Mouse (Mus musculus) c-Kit-positive CD71-negative TER-119-negative erythroid progenitor cells, embryonic 14.5 days (primary cell): ENCODE results near the gene Phldb2.

Experiments
- DNase-seq: peaks from one replicate; pipeline ENCODE4 v3.0.0-alpha.2; 2013; ENCODE audit warnings: low read depth

Gene Phldb2

DNA sequence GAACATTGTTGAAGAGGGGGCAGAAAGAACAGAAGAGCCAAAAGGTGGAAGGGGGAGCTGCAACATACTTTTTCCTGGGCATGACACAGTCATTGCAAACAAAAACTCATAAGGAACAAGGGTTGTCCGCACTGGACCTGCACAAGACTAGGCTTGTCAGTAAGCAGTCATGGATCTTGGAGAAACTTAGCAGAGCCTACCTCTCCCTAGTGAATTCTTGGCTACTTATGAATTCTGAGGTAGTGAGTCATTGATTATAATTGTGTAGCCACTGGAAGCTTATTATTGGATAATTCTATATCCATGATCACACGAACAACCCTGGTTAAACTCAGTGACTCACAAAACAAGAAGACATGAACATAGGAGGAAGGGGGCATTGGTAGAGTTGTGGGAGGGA, 7.1 kb downstream of the Phldb2 start:
- no peak for DNase-seq

DNA sequence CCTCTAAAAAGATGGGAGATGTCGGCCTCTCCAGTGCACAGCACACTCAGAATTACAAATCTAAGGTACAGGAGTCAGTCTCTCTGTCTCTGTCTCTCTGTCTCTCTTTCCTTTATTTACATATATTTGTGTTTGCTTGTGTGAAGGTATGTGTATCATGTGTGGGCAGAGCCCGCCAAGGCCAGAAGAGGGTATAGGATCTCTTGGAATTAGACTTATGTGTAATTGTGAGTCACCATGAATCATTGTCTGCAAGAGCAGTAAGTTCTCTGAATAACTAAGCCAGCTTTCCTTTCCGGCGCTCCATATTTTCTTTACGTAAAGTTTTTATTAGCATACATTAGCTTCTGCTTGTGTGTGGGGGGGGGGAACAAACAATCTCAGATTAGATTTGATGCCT, 7.7 kb downstream of the Phldb2 start:
- DNase-seq, result no peak

DNA sequence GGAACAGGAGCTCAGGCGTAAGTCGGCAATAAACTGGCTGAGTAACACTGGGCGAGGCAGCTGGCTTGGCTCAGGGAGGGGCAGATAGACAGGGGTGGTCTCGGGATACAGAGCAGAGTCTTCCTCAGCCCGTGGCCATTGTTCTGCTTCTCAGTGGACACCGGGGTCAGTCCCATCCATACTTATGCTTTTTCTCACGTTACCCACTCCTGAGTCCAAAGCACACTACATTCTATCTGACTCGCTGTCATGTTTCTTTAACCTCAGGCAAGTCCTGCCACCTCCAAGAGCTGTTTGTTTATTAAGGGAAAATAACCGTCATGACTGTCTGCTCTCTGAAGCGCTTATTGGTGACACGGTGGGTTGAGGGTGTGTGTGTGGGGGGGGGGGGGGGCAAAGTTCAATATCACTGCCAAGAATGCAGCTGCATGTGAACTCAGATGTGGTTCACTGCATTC, 8.2 kb downstream of the Phldb2 start:
- DNase-seq, result no peak

DNA sequence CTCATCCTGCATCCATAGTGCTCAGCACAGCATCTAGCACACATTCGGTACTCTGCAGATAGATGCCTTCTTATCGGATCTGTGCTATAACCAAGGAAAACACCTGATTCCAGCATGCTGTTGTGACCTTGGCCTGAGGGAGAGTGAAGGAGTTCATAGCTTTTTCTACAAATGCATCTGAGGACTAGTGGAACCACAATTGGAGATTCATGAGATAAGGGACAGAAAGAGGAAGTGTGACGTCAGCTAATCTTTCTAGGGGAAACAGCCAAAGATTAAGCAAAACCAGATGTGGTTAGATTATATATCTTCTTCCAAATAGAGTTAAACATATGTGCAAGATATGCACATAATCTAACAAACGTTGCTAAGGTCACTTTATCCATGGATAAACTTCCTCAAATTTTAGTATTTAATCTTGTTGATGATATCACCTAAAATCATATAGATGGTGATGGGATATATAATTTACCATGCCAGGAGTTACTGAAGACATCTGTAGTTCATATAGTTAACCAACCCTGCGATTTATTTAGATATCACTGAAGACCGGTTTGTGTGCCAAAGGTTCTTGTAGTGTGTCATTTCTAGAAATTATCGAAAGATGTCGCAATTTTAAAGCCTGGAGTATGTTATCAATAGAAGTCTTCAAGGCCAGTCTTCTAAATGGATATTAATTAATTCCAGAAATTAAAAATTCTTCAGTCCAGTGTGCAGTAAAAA, 11.1 kb downstream of the Phldb2 start:
- DNase-seq, result peak; percentile 22

DNA sequence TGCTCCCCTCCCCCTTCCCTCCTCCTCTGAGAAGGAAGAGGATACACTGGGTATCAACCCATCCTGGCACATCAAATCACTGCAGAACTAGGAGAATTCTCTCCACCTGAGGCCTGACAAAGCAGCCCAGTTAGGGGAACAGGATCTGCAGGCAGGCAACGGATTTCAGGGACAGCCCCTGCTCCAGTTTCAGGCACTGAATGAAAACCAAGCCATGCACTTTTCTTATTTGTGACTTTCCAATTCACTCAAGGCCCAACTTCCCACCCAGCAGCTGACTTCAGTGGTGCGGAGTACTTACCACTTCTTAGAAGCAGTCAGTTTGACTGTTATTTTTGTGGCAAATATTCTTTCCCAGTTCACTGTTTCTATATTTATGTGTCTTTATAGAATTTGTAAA, 12.7 kb downstream of the Phldb2 start:
- DNase-seq, result no peak

DNA sequence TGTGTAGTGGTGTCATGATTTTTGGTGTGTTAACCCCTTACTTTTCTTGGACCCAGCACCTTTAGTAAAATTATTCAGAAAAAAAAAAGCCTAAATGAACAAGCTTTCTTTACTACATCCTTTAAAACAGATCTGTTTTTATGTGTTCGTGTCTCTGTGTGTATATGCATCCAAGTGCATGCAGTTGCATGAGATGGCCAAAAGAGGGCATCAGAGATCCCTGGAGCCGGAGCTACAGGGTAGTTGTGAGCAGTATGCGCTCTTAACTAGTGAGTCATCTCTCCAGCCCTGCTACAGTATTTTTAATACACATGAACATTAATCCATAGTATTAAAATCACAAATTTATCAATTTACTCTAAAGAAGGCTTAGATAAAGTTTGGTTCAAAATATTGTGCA, 14.0 kb downstream of the Phldb2 start:
- DNase-seq, result no peak

DNA sequence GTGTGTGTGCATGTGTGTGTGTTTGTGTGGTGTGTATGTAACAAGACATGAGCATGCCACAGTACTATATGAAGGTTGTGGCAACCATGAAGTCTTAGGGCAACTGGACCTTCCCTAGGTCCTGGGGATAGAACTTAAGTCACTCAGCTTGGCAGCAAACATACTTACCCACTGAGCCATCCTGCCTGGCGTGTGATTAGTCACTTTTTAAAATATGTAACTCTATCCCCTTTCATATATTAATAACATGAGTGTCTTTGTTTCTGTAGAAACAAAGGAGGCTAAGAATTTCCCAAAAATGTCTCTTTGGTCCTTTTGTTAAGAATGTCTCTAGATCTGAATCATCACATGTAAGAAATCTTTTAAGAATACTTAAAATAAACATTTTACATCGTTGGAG, 16.0 kb downstream of the Phldb2 start:
- DNase-seq, result no peak

DNA sequence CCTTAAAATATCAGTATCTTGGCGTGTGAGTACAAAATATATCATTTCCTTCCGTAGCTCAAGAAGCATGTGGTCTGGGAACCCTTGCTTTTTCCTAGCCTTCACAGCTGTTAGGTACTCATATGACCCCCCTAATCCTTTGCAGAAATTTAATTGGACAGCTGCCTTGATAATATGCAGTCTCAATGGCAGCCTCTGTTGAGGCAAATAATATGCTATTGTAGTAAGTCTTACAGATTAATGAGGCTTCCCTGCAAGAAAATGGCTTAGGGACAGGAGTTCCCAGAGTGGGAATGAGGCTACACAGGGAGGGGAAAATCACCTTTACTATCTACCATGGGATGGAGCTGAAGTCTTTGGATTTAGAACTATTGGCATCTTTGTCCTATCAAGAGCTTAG, 16.9 kb downstream of the Phldb2 start:
- no peak for DNase-seq

DNA sequence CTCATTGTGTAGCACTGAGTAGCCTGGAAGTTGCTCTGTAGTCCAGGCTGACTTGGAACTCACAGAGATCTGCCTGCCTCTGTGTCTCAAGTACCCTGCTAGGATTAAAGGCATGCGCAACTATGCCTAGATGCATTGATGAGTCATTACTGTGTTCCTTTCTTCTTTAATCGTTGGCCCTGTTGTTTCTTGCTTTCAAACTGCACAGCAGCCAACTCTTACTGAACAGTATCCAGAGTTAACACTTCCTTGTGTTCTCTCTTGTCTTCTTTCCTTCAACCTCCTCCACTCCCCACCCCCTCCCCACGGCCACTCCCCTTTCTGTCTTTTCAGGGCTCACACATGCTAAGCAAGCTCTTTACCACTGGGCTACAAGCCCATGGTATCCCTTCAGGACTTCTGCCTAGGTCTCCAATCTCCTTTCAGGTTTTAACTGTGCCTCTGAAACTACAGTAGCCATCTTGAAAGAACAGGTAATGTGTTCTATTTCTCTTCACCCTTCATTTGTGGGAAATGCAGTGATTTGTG, 17.4 kb downstream of the Phldb2 start:
- no peak for DNase-seq

DNA sequence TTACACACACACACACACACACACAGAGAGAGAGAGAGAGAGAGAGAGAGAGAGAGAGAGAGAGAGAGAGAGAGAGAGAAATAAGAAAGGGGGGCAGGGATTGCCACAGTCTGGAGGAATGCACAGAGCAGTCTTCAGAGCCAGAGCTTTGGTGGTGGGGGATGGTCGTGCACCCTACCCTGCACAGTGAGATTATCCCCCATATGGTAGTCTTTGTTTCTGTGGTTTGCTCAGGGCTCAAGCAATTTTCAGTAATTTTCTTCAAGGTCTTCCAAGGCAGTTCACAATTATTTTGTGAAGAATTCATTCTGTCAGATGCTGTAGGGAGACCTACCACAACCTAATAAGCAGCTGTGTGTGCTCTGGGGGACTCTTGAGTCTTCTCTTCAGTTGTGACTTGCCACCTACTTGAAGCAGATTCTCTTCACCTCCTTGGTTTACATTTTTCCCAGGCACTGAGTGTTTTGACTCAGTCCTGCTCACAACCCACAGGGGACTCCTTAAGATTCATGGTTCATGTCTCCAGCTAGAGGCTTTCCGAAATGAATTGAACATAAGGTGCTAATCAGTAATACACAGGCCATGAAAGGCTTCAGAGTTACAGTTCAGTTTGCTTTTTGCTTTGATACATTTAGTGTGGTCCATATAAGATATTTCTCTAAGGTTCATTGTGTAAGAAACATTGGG, 18.5 kb downstream of the Phldb2 start:
- DNase-seq, result no peak

DNA sequence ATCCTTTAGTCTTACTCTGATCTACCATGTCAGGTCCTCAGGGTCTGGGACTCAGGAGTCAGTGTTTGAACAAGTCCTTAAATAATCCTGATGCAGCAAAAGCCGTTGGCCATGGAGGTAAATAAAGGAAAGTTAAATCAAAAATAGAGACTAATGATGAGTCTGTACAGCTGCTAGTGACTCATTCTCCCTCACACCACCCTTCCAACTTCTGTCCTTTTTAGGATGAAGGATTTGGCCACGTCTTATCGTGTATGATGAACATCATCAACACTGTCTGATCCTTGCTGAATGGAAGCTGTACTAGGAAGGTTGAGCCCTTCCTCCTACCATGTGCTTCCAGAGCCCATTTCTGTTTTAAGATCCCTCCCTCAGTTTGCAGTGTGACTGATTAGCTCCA, 23.1 kb downstream of the Phldb2 start:
- DNase-seq, result no peak

DNA sequence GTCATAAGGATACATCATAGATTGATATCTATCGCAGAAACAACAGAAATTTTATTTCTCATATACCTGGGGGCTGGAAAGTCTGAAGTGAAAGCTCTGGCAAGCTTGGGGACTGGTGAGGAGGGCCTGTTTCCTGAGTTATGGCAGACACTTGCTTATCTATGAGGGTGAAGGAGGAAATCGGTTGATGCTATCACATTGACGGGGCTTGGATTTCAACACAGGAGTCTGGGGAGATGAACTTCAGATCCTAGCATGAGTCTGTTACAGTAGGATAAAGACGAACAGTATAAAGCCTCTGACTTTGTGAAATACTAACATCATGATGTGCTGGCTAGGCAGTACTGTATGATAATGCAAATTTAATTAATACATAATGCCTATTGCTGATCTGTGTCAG, 25.3 kb downstream of the Phldb2 start:
- no peak for DNase-seq

DNA sequence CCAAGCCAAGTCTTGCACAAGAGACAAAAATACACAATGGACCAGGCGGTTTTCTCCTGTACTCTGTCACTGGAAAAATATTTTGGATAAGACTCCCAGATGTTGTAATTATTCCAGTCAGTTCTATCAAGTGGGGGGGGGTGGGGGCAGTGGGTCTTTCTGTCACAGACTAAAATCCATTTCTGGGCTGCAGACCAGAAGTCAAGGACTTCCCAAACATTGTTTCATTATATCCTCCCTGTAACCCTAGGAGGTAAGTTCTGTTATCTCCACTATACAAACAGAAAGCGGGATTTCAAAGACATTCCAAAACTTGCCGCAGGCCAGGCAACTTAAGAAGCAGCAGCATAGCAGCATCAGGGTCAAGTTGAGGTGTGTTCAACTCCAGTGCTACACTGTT, 25.8 kb downstream of the Phldb2 start:
- no peak for DNase-seq

DNA sequence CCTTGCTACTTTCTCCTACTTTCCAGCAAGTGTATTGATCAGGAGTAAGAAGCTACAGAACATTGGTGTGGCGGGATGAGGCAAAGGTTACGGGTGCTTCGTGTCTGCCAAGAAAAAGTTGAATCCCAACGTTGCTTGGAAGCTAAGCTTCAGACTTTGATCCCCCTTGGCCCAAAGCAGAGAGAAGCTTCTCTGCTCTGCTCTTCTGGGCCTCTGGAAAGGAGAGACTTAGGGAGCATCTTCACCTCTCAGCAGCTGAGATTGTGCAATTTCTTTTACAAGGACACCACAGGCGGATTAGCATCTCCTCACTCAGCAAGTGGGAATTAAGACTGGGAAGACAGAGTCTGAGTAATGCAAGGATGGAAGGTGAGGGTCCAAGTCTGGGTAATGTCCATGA, 26.5 kb downstream of the Phldb2 start:
- no peak for DNase-seq

DNA sequence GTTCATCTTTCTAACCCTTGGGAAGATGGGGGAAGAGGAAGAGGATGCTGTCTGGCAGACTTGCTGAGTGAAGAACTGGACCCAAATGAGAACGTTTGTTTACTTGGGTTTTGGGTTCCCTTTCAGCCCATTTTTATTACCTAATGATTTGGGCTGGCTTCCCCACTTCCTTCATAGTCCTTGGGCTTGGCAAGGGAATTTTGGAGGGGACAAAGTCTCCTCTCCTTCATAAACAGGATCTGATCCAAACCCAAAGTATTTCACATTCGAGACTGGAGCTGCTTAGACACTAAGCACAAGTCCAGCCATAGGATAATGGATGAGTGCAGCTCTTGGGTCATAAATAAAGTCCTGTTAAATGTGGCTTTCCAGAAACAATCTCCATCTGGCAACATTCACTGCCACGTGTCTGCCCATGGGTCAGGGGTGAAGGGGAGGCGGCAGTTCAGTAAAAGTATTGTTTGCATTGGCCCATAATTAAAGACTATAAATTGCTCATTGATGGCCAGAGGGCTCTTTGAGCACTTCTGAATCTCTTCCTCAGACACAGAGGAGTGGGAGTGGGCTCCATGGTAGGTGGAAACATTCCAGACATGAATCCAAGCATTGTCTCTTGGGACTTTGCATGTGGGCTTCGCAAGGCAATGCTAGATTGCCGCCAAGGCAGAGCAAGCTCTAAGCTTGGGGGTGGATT, 29.5 kb downstream of the Phldb2 start:
- no peak for DNase-seq

DNA sequence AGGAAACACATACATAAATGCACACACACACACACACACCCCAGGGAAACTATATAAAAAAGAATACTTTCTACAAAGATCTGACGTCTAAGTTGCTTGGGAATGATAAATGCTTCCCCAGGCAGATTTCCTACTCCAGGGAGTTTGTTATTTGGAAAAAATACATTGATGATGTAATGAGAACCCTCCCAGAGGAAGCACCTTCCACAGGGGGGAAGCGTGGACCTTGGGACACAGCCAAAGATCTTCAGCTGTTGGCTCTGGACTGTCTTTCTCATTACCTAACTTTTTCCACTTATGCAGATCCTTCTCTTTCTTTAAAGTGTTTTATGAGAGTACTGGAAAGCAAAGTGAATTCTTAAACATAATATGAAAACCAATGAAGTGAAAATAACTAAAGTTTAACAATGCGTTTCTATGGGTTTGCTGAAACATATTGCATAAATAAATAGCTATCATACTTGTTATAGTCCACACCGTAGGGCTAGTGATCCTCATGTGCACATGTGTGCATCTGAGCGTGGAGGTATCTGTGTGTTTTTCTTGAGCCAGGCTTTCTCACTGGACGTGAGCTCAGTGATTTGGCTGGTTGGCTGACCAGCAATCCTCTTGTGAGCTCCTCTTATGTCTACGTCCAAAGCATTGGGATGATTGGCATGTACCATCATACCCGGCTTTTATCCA, 30.7 kb downstream of the Phldb2 start:
- no peak for DNase-seq

DNA sequence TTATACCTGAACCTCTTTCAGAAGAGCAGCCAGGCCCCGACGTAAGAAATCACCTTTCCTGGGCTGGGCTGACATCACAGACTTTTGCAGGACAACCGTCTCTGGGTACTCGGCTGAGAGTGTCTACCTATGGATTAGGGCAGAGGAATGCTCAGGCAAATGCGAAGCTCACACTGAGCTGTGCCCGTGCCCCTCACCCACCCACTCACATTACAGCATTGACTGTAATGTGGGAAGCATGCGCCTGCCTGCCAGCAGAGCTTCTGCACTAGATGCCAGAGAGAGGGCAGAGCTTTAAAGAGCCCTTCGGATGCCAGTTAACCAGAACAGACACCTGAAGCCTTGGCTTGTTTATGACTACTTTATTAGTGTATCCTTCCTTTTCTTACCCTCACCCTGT, 33.8 kb downstream of the Phldb2 start:
- no peak for DNase-seq

DNA sequence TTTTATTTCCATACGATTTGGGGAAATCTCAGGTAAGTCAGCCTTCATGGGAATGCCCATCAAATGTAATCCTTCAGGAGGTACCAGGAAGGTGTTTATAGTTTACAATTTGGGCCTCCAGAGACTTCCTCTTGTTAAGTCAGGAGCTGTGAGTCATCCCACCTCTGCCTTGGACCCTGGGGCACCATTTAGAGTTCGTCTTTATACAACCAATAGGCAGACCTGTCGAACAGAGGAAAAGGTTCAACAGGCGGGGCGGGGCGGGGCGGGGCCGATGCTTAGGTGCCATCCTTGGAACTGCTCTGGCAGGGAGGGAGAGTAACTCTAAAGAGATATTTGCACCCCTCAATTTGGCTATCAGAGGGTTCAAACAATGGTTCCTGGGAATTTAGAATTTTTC, 49.8 kb downstream of the Phldb2 start:
- DNase-seq, result no peak

DNA sequence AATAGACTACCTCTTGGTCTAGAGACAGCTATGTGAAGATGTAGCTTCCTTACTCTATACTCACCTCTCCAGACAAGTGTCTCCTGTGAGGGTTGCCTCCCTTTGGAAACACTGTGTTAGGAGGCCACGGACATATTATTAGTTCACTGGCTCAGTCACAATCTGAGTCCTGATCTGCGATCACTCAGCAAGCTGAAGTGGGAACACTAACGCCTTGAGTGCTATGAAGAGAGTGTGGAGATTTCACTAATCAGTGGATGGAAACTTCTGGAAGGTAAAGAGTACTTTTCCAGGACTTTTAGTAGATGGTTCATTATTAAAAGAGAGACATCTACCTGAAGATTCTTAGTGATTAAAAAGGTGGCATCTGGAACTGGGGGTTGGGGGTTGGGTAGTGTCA, 54.9 kb downstream of the Phldb2 start:
- no peak for DNase-seq

DNA sequence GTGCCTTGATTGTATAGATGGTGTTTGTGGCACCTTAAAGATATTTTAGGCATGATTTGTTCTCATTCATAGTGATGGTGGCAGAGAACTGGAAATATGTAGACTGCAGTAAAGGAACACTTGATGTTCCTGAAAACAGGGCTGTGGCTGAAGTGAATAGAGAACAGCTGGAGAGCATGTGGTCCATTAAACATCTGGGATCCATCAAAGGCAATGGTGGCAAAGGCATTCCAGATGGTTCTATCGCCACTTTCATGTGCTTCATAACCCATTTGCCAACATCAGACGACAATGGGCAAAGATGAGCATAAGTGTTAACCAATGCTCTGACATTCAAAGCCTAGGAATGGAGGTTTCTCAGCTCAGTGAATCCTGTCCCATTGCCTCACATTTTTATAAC, 56.8 kb downstream of the Phldb2 start:
- no peak for DNase-seq

DNA sequence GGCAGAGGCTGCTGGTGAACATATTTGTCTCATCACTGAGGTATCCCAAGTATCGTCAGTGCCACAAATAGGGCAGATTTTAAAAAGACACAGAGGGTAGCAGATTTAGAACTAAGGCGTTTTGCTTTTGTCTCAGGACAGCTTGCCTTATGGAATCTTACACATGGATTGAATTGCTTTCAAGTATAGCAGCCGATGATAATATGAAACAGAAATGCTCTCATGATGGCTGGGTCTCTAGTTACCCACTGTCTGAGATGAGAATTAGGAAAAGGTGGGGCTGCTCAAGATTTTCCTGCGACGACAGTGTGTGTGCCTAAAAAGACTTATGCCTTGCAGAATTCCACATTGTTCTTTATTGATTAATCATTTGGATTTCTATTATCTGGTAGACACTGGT, 58.4 kb downstream of the Phldb2 start:
- DNase-seq, result no peak

DNA sequence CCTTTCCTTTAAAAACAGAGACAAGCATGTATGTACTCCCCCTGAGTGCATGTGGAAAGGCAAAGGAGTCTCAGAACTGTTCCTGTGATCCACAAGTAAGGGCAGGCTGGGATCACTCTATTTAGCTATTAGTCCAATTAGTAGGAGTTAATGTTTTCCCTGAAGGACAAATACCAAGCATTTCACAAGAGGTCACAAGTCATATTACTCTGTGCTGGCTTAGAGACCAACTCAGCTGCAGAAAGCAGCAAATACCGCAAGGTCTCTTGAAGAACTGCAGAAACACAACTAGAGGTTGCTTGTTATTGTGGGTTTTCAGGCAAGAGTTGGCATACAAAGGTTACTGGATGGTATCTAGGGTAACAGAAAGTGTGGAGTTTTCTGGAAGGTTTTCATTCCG, 59.6 kb downstream of the Phldb2 start:
- DNase-seq, result no peak

DNA sequence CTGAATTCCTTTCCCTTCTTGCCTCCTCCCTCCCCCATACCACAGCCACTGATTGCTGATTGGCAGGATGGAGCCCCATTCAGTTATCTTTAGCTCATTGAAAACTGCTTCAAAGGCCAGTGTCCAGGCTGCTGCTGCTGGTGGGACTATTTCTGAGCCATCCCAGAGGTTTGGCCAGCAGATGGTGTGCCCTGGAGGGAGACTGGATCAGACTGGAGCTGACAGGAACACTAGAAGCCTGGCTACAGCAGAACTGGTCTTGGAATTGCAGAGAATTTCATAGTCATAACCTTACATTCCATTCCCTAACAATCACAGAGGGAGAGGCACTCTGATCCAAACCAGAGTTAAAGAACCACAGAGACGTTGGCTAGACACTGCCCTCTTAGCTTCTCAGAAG, 60.5 kb downstream of the Phldb2 start:
- no peak for DNase-seq
